Mouse (Mus musculus): ENCODE data around the gene Sh2b2. TPM values are rescaled to one million over a fixed set of nuclear protein-coding genes. Genes with fewer than 3 reads are reported as not detected.

Gene Sh2b2
- polyA plus RNA-seq, 1 experiment from 2014 or later, result 25.6 TPM

- Histone ChIP-seq H3K27me3 (no peaks in the 10 kb centered on the region), H3K27ac (no peak overlapping the region), H3K9ac (replicated peaks) (no peak overlapping the region), H3K4me1 (replicated peaks) (peaks cover 17% of the 10 kb centered on the region), H3K4me2 (replicated peaks) (no peak overlapping the region), H3K9me3 (no peaks in the 10 kb centered on the region), H3K36me3 (peaks cover 4% of the 10 kb centered on the region), H3K4me3 (replicated peaks) (no peak overlapping the region)
- WGBS, result 33% methylated on average over 7 of the region's 7 CpGs
- ATAC-seq, result peak; percentile 70
Observed at GRCm38 (mm10) chr5:136201832-136202231, 44.5 kb downstream of the Sh2b2 start.

GRCm38 (mm10) chr5:136199526-136199925 lies 46.8 kb downstream of the Sh2b2 start:
- Histone ChIP-seq H3K27ac (peak overlapping the region; percentile 81), H3K4me3 (replicated peaks) (peak overlapping the region; percentile 99), H3K36me3 (peaks cover 27% of the 10 kb centered on the region), H3K9me3 (no peaks in the 10 kb centered on the region), H3K9ac (replicated peaks) (peak overlapping the region; percentile 73), H3K27me3 (no peaks in the 10 kb centered on the region), H3K4me2 (replicated peaks) (peak overlapping the region; percentile 86), H3K4me1 (replicated peaks) (peaks cover 17% of the 10 kb centered on the region)
- WGBS, result 20% methylated on average over 11 of the region's 11 CpGs
- no peak for ATAC-seq

- Histone ChIP-seq H3K9ac (replicated peaks) (peak within 1 kb of the TSS; percentile 95), H3K27me3 (no peaks in the 10 kb centered on the region), H3K4me1 (replicated peaks) (peaks cover 17% of the 10 kb centered on the region), H3K9me3 (no peaks in the 10 kb centered on the region), H3K4me2 (replicated peaks) (peak within 1 kb of the TSS; percentile 86), H3K27ac (peak within 1 kb of the TSS; percentile 81), H3K36me3 (peaks cover 35% of the 10 kb centered on the region), H3K4me3 (replicated peaks) (peak within 1 kb of the TSS; percentile 99)
- ATAC-seq, result peak; percentile 88
- under 1% methylated on average over 62 of the region's 62 CpGs for WGBS
Observed at GRCm38 (mm10) chr5:136198474-136199391, 47.6 kb downstream of the Sh2b2 start, which contains the start of gene Prkrip1. Gene Prkrip1, minus strand, starts transcription at chr5:136198963.

- ATAC-seq, result no peak
- H3K4me2 ChIP-seq (replicated peaks), result no peak overlapping the region
- H3K4me1 ChIP-seq (replicated peaks), result no peaks in the 10 kb centered on the region
- H3K4me3 ChIP-seq (replicated peaks), result no peak overlapping the region
- H3K27me3 ChIP-seq, result no peaks in the 10 kb centered on the region
- no peaks in the 10 kb centered on the region for H3K9me3 ChIP-seq
- WGBS, result 88% methylated on average over 7 of the region's 7 CpGs
- H3K36me3 ChIP-seq, result peaks cover 96% of the 10 kb centered on the region
- H3K27ac ChIP-seq, result no peak overlapping the region
- H3K9ac ChIP-seq (replicated peaks), result no peak overlapping the region
Observed at GRCm38 (mm10) chr5:136191870-136192269, 54.5 kb downstream of the Sh2b2 start.

GRCm38 (mm10) chr5:136186723-136187122 lies 59.6 kb downstream of the Sh2b2 start:
- peak; percentile 74; the same call in 1 of the 2 replicates for ATAC-seq
- H3K36me3 ChIP-seq, result peaks cover 70% of the 10 kb centered on the region

GRCm38 (mm10) chr5:136183766-136184165 lies 62.6 kb downstream of the Sh2b2 start:
- ATAC-seq, result no peak
- H3K9me3 ChIP-seq, result no peaks in the 10 kb centered on the region
- 94% methylated on average over 7 of the region's 7 CpGs for WGBS
- no peak overlapping the region for H3K9ac ChIP-seq (replicated peaks)
- peaks cover 72% of the 10 kb centered on the region for H3K36me3 ChIP-seq
- no peak overlapping the region for H3K4me2 ChIP-seq (replicated peaks)
- H3K27me3 ChIP-seq, result no peaks in the 10 kb centered on the region
- no peak overlapping the region for H3K27ac ChIP-seq
- no peaks in the 10 kb centered on the region for H3K4me1 ChIP-seq (replicated peaks)
- H3K4me3 ChIP-seq (replicated peaks), result no peak overlapping the region

More at GRCm38 (mm10) chr5:136186723-136187122, 59.6 kb downstream of the Sh2b2 start:
- Histone ChIP-seq H3K9me3 (no peaks in the 10 kb centered on the region), H3K27ac (no peak overlapping the region), H3K4me3 (replicated peaks) (no peak overlapping the region), H3K4me1 (replicated peaks) (no peaks in the 10 kb centered on the region), H3K9ac (replicated peaks) (no peak overlapping the region), H3K27me3 (no peaks in the 10 kb centered on the region), H3K4me2 (replicated peaks) (no peak overlapping the region)
- WGBS, result 38% methylated on average over 4 of the region's 4 CpGs

GRCm38 (mm10) chr5:136182830-136183229 lies 63.5 kb downstream of the Sh2b2 start:
- no peaks in the 10 kb centered on the region for H3K27me3 ChIP-seq
- WGBS, result 96% methylated on average over 4 of the region's 4 CpGs
- no peak overlapping the region for H3K4me2 ChIP-seq (replicated peaks)
- no peak overlapping the region for H3K27ac ChIP-seq
- H3K9me3 ChIP-seq, result no peaks in the 10 kb centered on the region
- no peak overlapping the region for H3K4me3 ChIP-seq (replicated peaks)
- no peak for ATAC-seq
- H3K36me3 ChIP-seq, result peaks cover 72% of the 10 kb centered on the region
- no peaks in the 10 kb centered on the region for H3K4me1 ChIP-seq (replicated peaks)
- no peak overlapping the region for H3K9ac ChIP-seq (replicated peaks)

- no peak overlapping the region for H3K4me2 ChIP-seq (replicated peaks)
- 91% methylated on average over 6 of the region's 6 CpGs for WGBS
- H3K4me3 ChIP-seq (replicated peaks), result no peak overlapping the region
- no peak overlapping the region for H3K27ac ChIP-seq
- peaks cover 72% of the 10 kb centered on the region for H3K36me3 ChIP-seq
- H3K9me3 ChIP-seq, result no peaks in the 10 kb centered on the region
- H3K27me3 ChIP-seq, result no peaks in the 10 kb centered on the region
- no peaks in the 10 kb centered on the region for H3K4me1 ChIP-seq (replicated peaks)
- no peak for ATAC-seq
- no peak overlapping the region for H3K9ac ChIP-seq (replicated peaks)
Observed at GRCm38 (mm10) chr5:136182049-136182448, 64.3 kb downstream of the Sh2b2 start.

GRCm38 (mm10) chr5:136181197-136181596 lies 65.2 kb downstream of the Sh2b2 start:
- H3K9me3 ChIP-seq, result no peaks in the 10 kb centered on the region
- peaks cover 70% of the 10 kb centered on the region for H3K36me3 ChIP-seq

GRCm38 (mm10) chr5:136179594-136179993 lies 66.8 kb downstream of the Sh2b2 start:
- no peak overlapping the region for H3K4me3 ChIP-seq (replicated peaks)
- peaks cover 67% of the 10 kb centered on the region for H3K36me3 ChIP-seq
- no peak for ATAC-seq

More at GRCm38 (mm10) chr5:136181197-136181596, 65.2 kb downstream of the Sh2b2 start:
- H3K4me2 ChIP-seq (replicated peaks), result no peak overlapping the region
- no peak overlapping the region for H3K27ac ChIP-seq
- ATAC-seq, result no peak
- WGBS, result 93% methylated on average over 6 of the region's 6 CpGs
- no peak overlapping the region for H3K4me3 ChIP-seq (replicated peaks)
- H3K27me3 ChIP-seq, result no peaks in the 10 kb centered on the region
- H3K4me1 ChIP-seq (replicated peaks), result no peaks in the 10 kb centered on the region
- H3K9ac ChIP-seq (replicated peaks), result no peak overlapping the region

GRCm38 (mm10) chr5:136173606-136174463 lies 72.5 kb downstream of the Sh2b2 start:
- no peak for ATAC-seq
- 0 out of 2 replicates have a peak, but pooled peaks cover 11% of the 10 kb centered on the region for H3K27me3 ChIP-seq
- peaks cover 15% of the 10 kb centered on the region for H3K36me3 ChIP-seq
- H3K9me3 ChIP-seq, result no peaks in the 10 kb centered on the region
- peak overlapping the region; percentile 46 for H3K27ac ChIP-seq
- H3K4me2 ChIP-seq (replicated peaks), result no peak overlapping the region
- WGBS, result 48% methylated on average over 9 of the region's 9 CpGs
- no peak overlapping the region for H3K9ac ChIP-seq (replicated peaks)
- H3K4me1 ChIP-seq (replicated peaks), result peaks cover 25% of the 10 kb centered on the region
- H3K4me3 ChIP-seq (replicated peaks), result no peak overlapping the region

More at GRCm38 (mm10) chr5:136179594-136179993, 66.8 kb downstream of the Sh2b2 start:
- no peaks in the 10 kb centered on the region for H3K4me1 ChIP-seq (replicated peaks)
- H3K27me3 ChIP-seq, result no peaks in the 10 kb centered on the region
- no peak overlapping the region for H3K9ac ChIP-seq (replicated peaks)
- no peak overlapping the region for H3K4me2 ChIP-seq (replicated peaks)
- no peak overlapping the region for H3K27ac ChIP-seq
- H3K9me3 ChIP-seq, result no peaks in the 10 kb centered on the region
- 88% methylated on average over 5 of the region's 5 CpGs for WGBS
